8 mouse cellular contexts compared by ENCODE assay signal in genomic region chr12:47164736-47165135, GRCm38 (mm10).
DNase-seq lines count a peak whose midpoint lies in the region; ATAC-seq and TF ChIP-seq lines count a peak whose summit lies in the region.

No protein-coding gene starts in this region.

- no peak for TF ChIP-seq POLR2A in myocyte (IDR thresholded peaks at IDR 0.05; ENCODE audit: insufficient read length, low read depth)

- ATAC-seq in heart, embryonic 15.5 days (replicated peaks; ENCODE audit: insufficient number of reproducible peaks, insufficient read depth, low FRiP score, low read depth): no peak
- ATAC-seq in hindbrain, embryonic 11.5 days (ENCODE audit: low FRiP score): peak; percentile 37; the same call in 1 of the 2 replicates
- no peak for ATAC-seq in lung, postnatal 0 days
- no peak for ATAC-seq in liver, embryonic 12.5 days

- no peaks in the 10 kb centered on the region for H3K9me3 ChIP-seq in heart, embryonic 15.5 days (replicated peaks)
- no peaks in the 10 kb centered on the region for H3K9me3 ChIP-seq in hindbrain, embryonic 11.5 days (ENCODE audit: control insufficient read depth, low read length)
- H3K9me3 ChIP-seq in lung, postnatal 0 days (ENCODE audit: low read length): no peaks in the 10 kb centered on the region
- no peaks in the 10 kb centered on the region for H3K9me3 ChIP-seq in liver, embryonic 12.5 days (replicated peaks)

- H3K27me3 ChIP-seq in heart, embryonic 15.5 days: 0 out of 2 replicates have a peak, but pooled peaks cover 3% of the 10 kb centered on the region
- H3K27me3 ChIP-seq in hindbrain, embryonic 11.5 days (ENCODE audit: control insufficient read depth, insufficient read depth, low read length): no peaks in the 10 kb centered on the region
- no peaks in the 10 kb centered on the region for H3K27me3 ChIP-seq in myocyte (ENCODE audit: control insufficient read depth, insufficient read depth, insufficient read length)
- no peaks in the 10 kb centered on the region for H3K27me3 ChIP-seq in lung, postnatal 0 days (replicated peaks; ENCODE audit: insufficient read depth, low read length)
- H3K27me3 ChIP-seq in liver, embryonic 12.5 days (replicated peaks): no peaks in the 10 kb centered on the region

- TF ChIP-seq EP300 in lung, postnatal 0 days (IDR thresholded peaks at IDR 0.05): no peak

- no peak overlapping the region for H3ac ChIP-seq in myocyte (ENCODE audit: control insufficient read depth, insufficient read length)

- no peaks in the 10 kb centered on the region for H3K79me2 ChIP-seq in myocyte (ENCODE audit: control insufficient read depth, insufficient read depth)

- H3K4me3 ChIP-seq in heart, embryonic 15.5 days: no peak overlapping the region
- no peak overlapping the region for H3K4me3 ChIP-seq in hindbrain, embryonic 11.5 days (ENCODE audit: low read depth, low read length)
- no peak overlapping the region for H3K4me3 ChIP-seq in myocyte
- H3K4me3 ChIP-seq in lung, postnatal 0 days (ENCODE audit: low read depth, low read length): no peak overlapping the region
- no peak overlapping the region for H3K4me3 ChIP-seq in liver, embryonic 12.5 days

- DNase-seq in heart, postnatal 4 days: no peak
- peak; percentile 94 to 96 for DNase-seq in cerebellum, postnatal 10 days
- DNase-seq in hindbrain, embryonic 11.5 days (ENCODE audit: low spot score): no peak
- DNase-seq in ovary, adult 18-20 months (ENCODE audit: low spot score): no peak
- no peak for DNase-seq in lung, postnatal 0 days (ENCODE audit: low spot score)

- 54% methylated on average over 8 of the region's 8 CpGs for WGBS in heart, embryonic 15.5 days
- WGBS in hindbrain, embryonic 11.5 days: 63% methylated on average over 8 of the region's 8 CpGs
- WGBS in lung, postnatal 0 days: 47% methylated on average over 8 of the region's 8 CpGs
- 64% methylated on average over 8 of the region's 8 CpGs for WGBS in liver, embryonic 12.5 days (ENCODE audit: insufficient replicate concordance)

- H3K36me3 ChIP-seq in heart, embryonic 15.5 days: no peaks in the 10 kb centered on the region
- H3K36me3 ChIP-seq in hindbrain, embryonic 11.5 days (ENCODE audit: control insufficient read depth, insufficient read depth, low read length): no peaks in the 10 kb centered on the region
- H3K36me3 ChIP-seq in myocyte (ENCODE audit: control insufficient read depth, insufficient read depth): no peaks in the 10 kb centered on the region
- H3K36me3 ChIP-seq in lung, postnatal 0 days (ENCODE audit: insufficient read depth, low read length): no peaks in the 10 kb centered on the region
- no peaks in the 10 kb centered on the region for H3K36me3 ChIP-seq in liver, embryonic 12.5 days

- no peak for TF ChIP-seq CTCF in lung, postnatal 0 days (IDR thresholded peaks at IDR 0.05)

- peak overlapping the region; percentile 9; the same call in 1 of the 2 replicates for H3K4me2 ChIP-seq in heart, embryonic 15.5 days
- no peak overlapping the region for H3K4me2 ChIP-seq in hindbrain, embryonic 11.5 days (replicated peaks; ENCODE audit: low read depth, low read length)
- peak overlapping the region; percentile 52 for H3K4me2 ChIP-seq in myocyte (ENCODE audit: low read depth)
- no peak overlapping the region; the same call in 1 of the 2 replicates for H3K4me2 ChIP-seq in lung, postnatal 0 days (replicated peaks; ENCODE audit: low read depth, low read length)
- H3K4me2 ChIP-seq in liver, embryonic 12.5 days: no peak overlapping the region

- H3K4me1 ChIP-seq in heart, embryonic 15.5 days (replicated peaks): 0 out of 2 replicates have a peak, but pooled peaks cover 4% of the 10 kb centered on the region
- no peaks in the 10 kb centered on the region for H3K4me1 ChIP-seq in hindbrain, embryonic 11.5 days (replicated peaks; ENCODE audit: control insufficient read depth, insufficient read depth, low read length)
- no peaks in the 10 kb centered on the region for H3K4me1 ChIP-seq in lung, postnatal 0 days (ENCODE audit: insufficient read depth, low read depth, low read length)
- no peaks in the 10 kb centered on the region for H3K4me1 ChIP-seq in liver, embryonic 12.5 days

- H3K9ac ChIP-seq in heart, embryonic 15.5 days: no peak overlapping the region
- H3K9ac ChIP-seq in hindbrain, embryonic 11.5 days (ENCODE audit: low read depth, low read length): no peak overlapping the region
- H3K9ac ChIP-seq in lung, postnatal 0 days (replicated peaks; ENCODE audit: low read depth): no peak overlapping the region
- no peak overlapping the region for H3K9ac ChIP-seq in liver, embryonic 12.5 days

- H3K27ac ChIP-seq in heart, embryonic 15.5 days: no peak overlapping the region
- H3K27ac ChIP-seq in hindbrain, embryonic 11.5 days (ENCODE audit: low read depth, low read length): 0 out of 2 replicates have a peak overlapping the region, but pooled peaks have one; percentile 4
- H3K27ac ChIP-seq in lung, postnatal 0 days (ENCODE audit: low read length): no peak overlapping the region
- H3K27ac ChIP-seq in liver, embryonic 12.5 days: no peak overlapping the region

TF ChIP-seq in myocyte, 11 proteins besides CTCF, POLR2A, EP300 and RAD21:
- TF ChIP-seq MYOD1 (IDR thresholded peaks at IDR 0.05; ENCODE audit: control insufficient read depth in 1 of 3, insufficient read length in 2 of 3, low read depth in 2 of 3) (no peak), CEBPB (IDR thresholded peaks at IDR 0.05; ENCODE audit: insufficient read depth, poor library complexity, severe bottlenecking) (no peak), USF1 (IDR thresholded peaks at IDR 0.05; ENCODE audit: low read depth) (no peak), SRF (IDR thresholded peaks at IDR 0.05; ENCODE audit: control insufficient read depth, insufficient read length, low read depth) (no peak), MYOG (IDR thresholded peaks at IDR 0.05; ENCODE audit: control insufficient read depth in 1 of 3, insufficient read depth in 1 of 3, insufficient read length in 2 of 3, low read depth in 2 of 3) (no peak), MAX (IDR thresholded peaks at IDR 0.05; ENCODE audit: low read depth) (no peak), REST (IDR thresholded peaks at IDR 0.05; ENCODE audit: insufficient read depth, insufficient read length) (no peak), E2F4 (IDR thresholded peaks at IDR 0.05; ENCODE audit: insufficient read depth) (no peak), POLR2AphosphoS2 (IDR thresholded peaks at IDR 0.05; ENCODE audit: insufficient read length, low read depth) (no peak), TCF12 (IDR thresholded peaks at IDR 0.05; ENCODE audit: insufficient read depth, poor library complexity, severe bottlenecking) (no peak), TCF3 (IDR thresholded peaks at IDR 0.05; ENCODE audit: insufficient read length, low read depth) (no peak)
TF ChIP-seq in myocyte: peak in this region for 0.

Comparison
In these comparisons a context has a peak if more than half of its experiments do, and no peak if none do; other contexts are left out.
1. H3K4me2 ChIP-seq: peak in heart, embryonic 15.5 days (single experiment) and myocyte (single experiment); none in hindbrain, embryonic 11.5 days (single experiment), lung, postnatal 0 days (single experiment) and liver, embryonic 12.5 days (single experiment).
2. DNase-seq: peak in cerebellum, postnatal 10 days (2 of 2); none in heart, postnatal 4 days (single experiment), hindbrain, embryonic 11.5 days (single experiment), ovary, adult 18-20 months (single experiment) and lung, postnatal 0 days (single experiment).